Mouse (Mus musculus) spleen, adult 10 weeks (tissue): ENCODE results near the gene Inpp5d. TPM values are rescaled to one million over a fixed set of nuclear protein-coding genes. Genes with fewer than 3 reads are reported as not detected.

Experiments used
- polyA plus RNA-seq: library from polyadenylated mRNA; stranded (reverse); fragments of 350-450 nt; fragmentation: Illumina TruSeq; extraction: RNeasy Lipid Tissue Mini Kit (QIAGEN cat#74804); gene quantifications from one replicate; pipeline ENCODE4 v1.2.3, GENCODE M21; 2015; ENCODE audit warnings: low replicate concordance; ENCODE audit not compliant: insufficient read depth

Gene Inpp5d
- 125 TPM for polyA plus RNA-seq

DNA sequence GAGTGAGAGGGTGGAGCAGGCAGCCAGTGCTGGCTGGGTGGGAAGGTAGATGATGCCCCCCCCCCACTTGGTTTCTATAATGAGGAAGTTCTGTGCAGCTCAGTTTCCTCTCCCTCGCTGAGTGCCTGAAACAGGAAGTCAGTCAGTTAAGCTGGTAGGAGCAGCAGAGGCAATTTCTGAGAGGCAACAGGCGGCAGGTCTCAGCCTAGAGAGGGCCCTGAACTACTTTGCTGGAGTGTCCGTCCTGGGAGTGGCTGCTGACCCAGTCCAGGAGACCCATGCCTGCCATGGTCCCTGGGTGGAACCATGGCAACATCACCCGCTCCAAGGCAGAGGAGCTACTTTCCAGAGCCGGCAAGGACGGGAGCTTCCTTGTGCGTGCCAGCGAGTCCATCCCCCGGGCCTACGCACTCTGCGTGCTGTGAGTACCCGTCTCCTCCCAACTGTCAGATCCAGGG lies at the start of gene Inpp5d:
TSS of gene Inpp5d (plus strand) at position 102 of the 458 bp plus-strand sequence.

GRCm38 (mm10) chr1:87573800-87574215 lies 46.3 kb upstream of the Inpp5d start, which contains the start of gene Ngef:
TSS of gene Ngef (minus strand) at chr1:87573870.

GRCm38 (mm10) chr1:87755641-87756470 lies 135.7 kb downstream of the Inpp5d start, which contains the start of gene Atg16l1:
TSS of gene Atg16l1 (plus strand) at chr1:87755870.

Other genes with a start within 250 kb of the Inpp5d start
- not detected for gene Kcnj13, start 225.6 kb upstream of the Inpp5d start, polyA plus RNA-seq
- not detected for gene Snorc, start 150.0 kb upstream of the Inpp5d start, polyA plus RNA-seq
- gene Neu2, start 110.4 kb upstream of the Inpp5d start, polyA plus RNA-seq = not detected
- 0.08 TPM for gene Ngef, start 46.4 kb upstream of the Inpp5d start, polyA plus RNA-seq
- 50.5 TPM for gene Atg16l1, start 135.6 kb downstream of the Inpp5d start, polyA plus RNA-seq
- gene Sag, start 183.4 kb downstream of the Inpp5d start, polyA plus RNA-seq = 1.8 TPM
- gene Dgkd, start 233.0 kb downstream of the Inpp5d start, polyA plus RNA-seq = 184 TPM